Mouse (Mus musculus) gastrocnemius, postnatal 25 days (tissue): ENCODE data around the gene Lrrc47. TPM values are rescaled to one million over a fixed set of nuclear protein-coding genes. Genes with fewer than 3 reads are reported as not detected.

ENCODE experiments used
- DNase-seq: peaks from one replicate; pipeline ENCODE4 v3.0.0; 2022
- total RNA-seq, 2 experiments: library from RNA; stranded (reverse); gene quantifications; 1 replicate in 1 of 2; 2 replicates in 1 of 2; pipeline ENCODE4 v1.2.3; 2021

Gene Lrrc47
- total RNA-seq, 2 experiments from 2014 or later: 19.6 to 21.4 TPM

DNA sequence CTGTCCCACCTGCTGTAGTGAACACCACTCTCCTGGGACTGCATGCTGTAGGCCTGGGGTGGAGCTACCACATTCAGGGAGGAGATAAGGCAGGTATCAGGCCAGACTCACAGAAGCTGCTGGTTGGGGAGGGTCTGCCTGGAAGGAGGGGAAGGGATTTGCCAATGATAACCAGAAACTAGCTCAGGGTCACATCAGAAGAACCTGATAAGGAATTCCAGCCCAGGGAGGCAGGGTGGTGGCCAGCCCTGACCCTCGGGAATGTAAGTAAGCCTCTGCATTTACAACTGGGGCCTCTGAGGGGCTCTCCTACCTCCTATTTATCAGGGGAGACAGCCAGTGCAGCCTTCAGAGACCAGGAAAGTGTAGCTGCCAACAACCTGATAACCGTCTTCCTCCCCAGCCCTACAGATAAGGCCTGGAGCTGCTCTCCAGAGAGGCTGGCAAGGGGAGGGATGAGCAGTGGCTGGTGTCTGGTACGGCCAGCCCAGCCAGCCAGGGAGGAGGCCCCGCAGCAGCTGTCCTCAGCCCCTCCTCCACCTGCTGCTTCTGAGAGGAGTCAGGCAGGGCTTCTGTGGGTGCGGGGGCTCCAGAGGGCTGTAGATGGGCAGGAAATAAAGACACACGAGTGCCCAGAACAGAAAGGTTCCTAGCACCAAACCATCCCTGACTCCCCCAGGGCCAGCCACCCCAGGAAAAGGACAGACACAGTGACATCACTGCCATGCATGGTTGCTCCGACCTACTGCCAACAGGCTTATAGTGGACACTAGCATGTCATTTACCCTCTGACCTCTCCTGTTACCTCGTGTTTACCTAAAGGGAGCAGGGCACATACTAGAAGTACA, 12.4 kb downstream of the Lrrc47 start:
- no peak for DNase-seq

DNA sequence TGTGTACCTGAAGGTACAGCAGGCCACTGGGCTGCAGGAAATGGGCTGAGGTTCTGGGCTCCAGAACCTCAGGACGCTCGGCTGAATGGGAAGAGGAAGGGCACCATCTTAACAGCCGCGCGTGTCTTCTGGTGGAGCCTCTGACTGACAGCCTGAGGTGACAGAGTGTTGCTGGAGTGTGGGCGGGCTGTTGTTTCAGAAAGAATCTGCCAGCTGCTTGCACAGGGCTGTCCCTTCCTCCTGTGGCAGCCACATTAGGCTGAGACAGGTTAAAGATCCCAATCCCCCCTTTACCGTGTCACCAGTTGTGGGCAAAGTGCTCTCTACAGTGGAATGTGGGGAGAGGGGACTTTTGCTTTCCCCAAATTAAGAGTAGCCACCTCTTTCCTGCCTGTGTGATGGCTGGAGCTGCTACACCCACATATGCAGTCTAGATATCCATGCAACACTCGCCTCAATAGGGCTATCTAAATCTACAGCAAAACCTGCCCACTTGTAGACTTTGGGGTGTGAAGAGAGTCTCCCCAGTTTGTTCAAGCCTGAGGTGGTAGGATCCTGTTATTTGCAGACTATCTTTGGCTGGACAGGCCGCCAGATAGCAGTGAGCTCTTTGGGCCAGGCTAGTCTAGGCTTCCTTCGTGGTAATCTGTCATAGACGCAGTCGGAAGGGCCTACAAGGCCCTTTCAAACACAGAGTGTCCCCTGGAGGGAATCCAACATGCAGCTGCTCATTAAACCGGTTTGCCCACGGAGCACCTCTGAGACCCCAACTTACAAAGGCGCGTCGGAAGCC, 13.4 kb downstream of the Lrrc47 start:
- no peak for DNase-seq

DNA sequence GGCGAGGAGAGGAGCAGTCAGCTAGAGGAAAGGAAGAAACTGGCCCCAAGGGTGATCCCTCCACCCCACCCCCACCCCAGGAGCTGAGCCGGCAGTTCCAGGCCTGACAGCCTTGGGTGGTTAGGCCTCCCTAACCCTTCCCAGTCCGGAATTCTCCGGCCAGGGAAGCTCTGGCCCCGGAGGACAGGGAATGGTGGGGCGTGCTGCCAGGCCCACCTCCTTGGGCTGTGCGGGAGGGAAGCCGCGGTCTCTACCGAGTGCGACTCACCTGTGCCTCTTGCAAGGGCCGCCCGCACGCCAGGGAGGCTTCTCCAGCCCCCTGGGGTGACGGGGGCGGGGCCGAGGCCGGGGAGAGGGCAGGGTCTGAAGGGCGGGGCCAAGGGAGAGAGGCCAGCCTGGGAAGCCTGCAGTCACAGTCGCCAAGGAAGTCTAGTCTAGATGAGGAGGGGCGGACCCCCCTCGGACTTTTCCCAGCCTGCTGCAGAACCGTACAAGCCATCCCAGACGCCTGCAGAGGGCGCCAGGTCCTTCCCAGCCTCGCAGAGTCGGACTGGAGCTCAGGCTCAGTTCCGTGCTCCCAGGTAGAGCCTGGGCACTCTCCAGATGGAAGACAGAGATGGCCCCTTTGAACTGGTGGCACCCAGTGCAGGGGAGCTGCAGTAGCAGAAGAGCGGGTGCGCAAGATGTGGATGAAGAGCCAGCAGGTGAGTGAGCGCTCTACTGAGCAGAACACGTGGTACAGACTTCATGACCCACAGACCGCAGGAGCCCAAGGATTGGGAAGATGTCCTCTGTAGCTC, 14.3 kb downstream of the Lrrc47 start, which contains the start of gene Smim1:
TSS of gene Smim1 (minus strand) at position 590 of the 800 bp plus-strand sequence.
- DNase-seq: peak; percentile 73

DNA sequence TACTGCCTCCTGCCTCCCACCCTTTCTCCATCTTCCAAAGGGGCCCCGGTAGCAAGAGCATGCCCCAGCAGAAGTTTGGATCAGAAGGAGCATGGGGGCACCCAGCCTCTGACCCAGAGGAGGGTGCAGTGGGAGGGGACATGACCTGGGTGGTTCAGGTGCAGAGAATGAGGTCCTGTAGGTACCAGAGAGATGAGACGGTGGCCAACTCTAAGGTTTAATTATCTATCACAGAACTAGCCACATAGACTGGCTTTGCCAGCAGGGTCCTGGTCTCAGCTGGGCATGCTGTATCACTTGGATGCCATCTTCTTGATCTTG, 14.9 kb downstream of the Lrrc47 start:
- DNase-seq: no peak

DNA sequence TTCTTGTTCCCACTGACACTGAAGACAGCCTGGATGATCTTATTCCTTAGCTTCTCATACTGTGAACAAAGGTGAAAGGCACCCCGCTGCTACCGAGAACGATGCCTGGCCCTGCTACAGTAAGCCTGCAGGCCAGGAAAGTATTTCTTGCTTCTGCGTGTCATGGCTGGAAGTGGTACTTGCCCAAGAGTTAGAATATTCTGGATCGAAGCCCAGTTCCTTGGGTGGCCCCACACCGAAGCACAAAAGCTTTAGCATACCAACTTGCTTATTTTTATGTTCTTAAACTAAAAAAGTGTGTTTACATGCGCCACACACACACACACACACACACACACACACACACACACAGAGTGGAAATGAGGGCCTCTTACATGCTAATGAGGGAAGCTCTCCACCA, 16.5 kb downstream of the Lrrc47 start:
- DNase-seq: no peak

DNA sequence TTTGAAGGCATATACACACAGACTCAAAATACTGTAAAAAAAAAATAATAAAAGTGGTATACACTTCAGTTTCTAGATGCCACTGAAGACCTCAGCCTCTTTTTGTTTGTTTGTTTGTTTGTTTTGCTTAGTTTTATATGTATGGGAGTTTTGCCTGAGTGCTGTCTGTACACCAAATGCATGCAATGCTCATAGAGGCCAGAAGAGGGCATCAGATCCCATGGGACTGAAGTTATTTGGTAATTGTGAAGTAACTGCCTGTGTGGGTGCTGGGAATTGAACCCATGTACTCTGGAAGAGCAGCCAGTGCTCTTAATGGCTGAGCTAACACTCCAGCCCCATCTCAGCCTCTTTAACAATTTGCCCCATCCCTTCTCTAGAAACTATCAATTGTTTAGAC, 17.1 kb downstream of the Lrrc47 start:
- no peak for DNase-seq

DNA sequence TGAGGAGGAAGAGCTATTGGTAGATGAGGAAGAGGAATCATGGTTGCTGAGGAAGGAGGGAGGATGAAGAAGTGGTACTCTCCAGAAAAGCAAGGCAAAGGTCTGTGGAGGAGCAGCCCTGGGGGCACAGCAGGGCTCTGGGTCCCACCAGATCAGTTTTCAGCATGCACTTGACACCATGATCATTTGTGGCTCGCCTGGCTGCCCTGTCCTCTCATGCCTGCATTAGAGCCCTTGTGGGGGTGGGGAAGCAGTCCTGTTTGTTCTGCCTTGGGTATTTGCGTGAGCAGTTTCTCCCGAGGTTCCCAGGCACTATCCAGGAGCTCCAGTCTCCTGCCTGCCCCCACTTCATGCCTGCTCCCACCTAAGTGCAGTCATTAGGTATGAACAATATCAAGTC, 25.6 kb downstream of the Lrrc47 start:
- DNase-seq: no peak

DNA sequence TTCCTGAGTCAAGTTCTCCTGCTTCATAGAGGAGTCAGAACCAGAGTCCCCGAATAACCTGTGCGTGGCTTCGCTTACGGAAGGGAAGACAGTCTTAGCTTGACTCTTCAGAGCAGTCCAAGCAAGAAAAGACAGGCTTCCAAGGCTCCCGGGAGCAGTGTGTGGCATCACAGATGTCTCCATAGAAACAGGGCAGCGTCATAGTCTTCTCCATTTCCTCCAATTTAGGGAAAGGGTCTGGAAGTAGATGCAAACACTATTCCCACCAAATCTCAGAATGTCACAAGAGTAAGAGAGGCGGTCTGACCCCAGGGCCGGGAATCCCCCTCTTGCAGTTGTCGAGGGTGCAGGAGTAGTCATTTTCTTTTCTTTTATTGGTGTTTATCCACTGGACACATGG, 31.0 kb downstream of the Lrrc47 start, which contains the start of gene Ccdc27:
TSS of gene Ccdc27 (minus strand) at position 101 of the 400 bp plus-strand sequence.
- no peak for DNase-seq

DNA sequence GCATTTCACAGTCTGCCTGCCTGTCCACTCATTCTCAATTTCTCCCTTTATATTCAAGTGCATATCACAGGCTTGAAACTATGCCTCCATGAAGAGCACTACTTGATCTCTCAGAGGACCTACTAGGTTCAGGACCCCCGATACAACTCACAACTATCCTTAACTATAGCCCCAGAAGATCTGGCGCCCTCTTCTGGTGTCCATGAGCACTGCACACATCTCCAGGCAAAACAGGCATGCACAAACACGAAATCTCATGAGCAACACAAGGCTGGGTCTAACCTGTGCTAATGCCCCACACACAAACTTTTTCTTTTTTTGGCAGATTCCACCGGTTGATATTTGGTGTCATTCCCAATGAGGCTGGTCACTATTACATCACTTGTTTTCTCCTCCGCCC, 34.3 kb downstream of the Lrrc47 start:
- no peak for DNase-seq

DNA sequence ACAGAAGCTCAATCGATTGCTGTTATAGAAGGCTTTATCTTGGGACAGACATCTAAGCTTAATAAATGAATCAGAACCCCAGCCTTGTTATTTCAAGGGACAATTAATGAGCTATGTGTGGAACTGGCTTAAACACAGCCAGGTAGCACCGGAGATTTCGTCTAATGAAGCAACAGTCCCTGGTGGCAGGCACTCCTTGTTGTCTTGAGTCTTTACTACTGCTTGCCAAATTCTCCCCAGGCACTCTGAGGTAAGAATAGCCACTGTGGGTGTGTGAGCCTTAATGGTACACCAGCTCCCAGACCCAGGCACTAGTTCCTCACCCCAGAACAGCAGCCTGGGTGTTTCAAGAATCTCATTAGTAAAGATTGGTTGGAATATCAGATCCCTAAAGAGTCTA, 39.9 kb downstream of the Lrrc47 start:
- DNase-seq: no peak

DNA sequence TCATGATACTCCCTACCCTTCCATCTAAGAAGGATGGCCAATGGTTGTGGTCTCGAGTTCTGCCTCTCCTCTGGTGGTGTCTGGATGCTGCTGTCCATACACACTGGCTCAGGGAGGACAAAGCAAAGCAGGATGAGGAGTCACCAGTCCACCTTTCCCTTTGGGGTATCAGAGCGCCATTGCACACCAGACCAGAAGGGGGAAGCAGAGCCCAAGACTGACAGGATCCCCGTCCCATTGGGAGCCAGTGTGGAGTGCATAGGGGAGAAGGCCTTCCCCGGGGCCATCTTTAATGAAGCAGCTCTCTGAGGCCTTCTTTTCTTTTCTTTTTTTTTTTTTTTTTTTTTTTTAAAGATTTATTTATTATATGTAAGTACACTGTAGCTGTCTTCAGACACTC, 41.5 kb downstream of the Lrrc47 start:
- no peak for DNase-seq

DNA sequence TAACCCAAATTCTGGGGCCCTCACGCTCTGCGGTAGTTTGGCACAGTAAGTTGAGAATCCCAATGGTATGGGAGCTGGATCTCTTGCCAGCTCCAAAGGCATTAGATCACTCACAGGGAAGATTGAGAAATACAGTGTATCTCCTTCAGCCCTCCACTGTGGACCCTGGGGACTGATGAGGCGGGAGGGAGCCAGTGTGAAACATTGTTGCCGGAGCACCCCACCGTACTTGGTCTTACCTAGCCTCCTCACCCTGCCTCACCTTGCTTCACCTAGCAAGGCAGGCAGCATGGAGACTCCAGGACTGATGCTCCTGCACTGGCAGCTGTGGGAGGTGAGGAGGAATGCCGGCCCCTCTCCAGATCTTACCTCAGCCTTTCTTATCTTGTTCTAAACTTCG, 44.0 kb downstream of the Lrrc47 start:
- no peak for DNase-seq

DNA sequence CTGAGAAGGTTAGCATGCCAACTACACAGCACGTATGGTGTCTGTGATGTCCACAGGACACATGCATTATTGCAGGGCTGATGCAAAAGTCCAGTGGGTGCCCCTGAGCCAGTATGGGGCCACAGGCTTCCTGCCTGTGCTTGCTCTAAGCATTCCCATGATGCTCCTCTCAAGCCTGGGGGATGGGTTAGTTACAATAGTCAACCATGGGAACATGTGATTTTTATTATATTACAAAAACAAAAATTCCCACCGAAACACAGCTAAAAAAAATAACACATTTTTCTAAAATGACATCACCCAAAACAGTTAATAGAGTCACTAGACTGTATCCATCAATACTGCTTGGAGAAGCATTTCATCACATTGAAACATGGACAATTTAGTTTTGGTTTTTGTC, 44.5 kb downstream of the Lrrc47 start:
- no peak for DNase-seq

DNA sequence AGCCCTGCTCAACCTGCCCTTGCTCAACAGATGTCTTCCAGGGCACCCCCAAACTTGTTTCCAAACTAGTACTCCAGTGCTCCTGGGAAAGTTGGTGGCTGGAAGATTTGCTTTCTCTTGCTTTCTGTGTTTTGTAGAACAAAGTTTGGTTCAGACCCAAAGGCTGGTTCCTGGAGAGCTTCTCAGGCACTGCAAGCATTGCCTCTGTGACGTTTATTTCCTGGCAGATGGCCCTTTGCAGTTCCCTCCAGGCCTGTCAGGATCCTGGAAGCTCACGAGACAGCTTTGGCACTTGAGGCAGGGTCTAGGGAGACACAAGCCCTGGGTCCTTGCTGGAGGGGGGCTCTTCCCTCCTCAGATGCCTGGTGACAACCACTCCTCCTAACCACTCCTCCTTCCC, 45.1 kb downstream of the Lrrc47 start:
- no peak for DNase-seq

DNA sequence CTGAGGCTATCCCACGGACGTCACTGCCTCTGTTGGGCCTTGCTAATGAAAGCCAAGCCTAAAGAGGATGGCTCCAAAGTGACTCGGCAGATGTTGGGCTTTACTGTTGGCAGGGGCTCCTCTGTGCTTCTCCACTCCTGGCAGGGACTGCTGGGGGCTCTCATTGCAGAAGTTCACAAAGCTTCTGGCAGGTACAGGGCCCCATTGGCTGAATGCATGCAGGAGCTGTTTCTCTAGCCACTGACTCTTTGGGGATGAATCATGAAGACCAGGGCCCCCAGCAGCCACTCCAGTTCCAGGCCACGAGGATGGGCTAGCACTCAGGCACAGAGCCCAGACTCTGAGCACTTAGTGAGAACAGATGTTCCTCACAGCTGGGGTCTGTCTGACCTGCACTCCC, 46.2 kb downstream of the Lrrc47 start:
- DNase-seq: peak; percentile 19

DNA sequence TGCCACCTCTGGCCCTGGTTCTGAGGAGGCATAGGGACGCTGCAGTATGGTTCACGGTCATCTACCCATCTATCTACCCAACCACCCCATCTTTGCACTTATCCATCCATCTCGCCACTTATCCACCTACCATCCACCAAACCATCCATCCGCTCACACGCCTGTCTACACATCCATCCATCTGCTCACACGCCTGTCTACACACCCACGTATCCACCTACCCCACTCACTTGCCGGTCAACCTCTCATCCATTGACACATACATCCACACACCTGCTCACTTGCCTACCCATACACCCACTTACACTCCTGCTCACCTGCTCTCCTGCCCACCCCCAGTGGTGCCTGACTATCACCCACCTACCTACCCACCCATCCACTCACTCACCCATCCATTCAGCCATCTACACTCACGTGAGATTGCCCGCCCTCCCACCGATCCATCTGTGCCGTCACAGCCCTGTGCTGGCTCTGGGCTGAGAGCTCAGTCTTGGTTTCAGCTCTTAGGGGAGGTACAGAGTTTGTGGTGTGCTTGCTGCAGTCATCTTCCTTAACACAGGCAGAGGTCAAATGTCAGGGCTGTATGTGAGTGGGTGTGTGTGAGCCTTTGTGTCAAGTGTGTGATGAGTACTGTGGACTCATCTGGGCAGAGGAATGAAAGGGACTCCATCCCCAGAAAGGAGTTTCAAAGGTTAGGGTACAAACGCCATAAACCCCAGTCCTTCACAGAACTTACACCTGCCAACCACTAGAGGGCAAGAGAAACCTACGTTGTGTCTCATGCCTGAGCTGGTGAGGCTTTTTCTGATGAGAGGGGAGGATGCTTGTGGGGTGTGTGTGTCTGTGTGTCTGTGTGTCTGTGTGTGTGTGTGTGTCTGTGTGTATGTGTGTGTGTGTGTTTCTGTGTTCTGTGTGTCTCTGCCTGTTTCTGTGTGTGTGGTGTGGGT, 53.6 kb downstream of the Lrrc47 start:
- no peak for DNase-seq

DNA sequence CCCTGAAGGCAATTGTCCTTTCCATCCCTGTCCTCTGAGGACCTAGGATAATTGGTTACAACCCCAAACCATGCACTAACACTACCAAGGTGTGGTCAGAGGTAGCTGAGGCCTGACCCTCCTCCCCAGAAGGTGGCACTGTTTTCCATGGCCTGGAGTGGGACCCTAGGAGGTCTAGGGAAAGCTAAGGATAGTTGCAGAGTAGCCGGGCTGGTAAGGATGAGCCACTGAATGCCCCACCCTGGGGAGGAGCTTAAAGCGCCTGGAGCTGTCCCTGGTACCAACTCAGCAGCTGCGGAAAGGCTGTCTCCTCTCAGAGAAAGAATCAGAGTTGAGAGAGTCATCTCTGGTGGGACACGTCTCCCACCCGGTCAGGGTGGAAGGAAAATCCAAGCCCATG, 59.4 kb downstream of the Lrrc47 start:
- DNase-seq: no peak
